9 mouse cellular contexts compared by ENCODE assay signal in genomic region chr1:171271622-171272021, GRCm38 (mm10). TPM values are rescaled to one million over a fixed set of nuclear protein-coding genes. Genes with fewer than 3 reads are reported as not detected.
DNase-seq lines count a peak whose midpoint lies in the region; ATAC-seq lines count a peak whose summit lies in the region.
"Had no signal": no experiment of that assay in that cellular context is flagged by ENCODE, and none has a peak within 500 bp of the region (broad histone marks: within the 10 kb centered on the region; RNA-seq: fewer than 3 reads in every experiment).

No protein-coding gene starts in this region.

- intact Hi-C loops in gastrocnemius, postnatal 14 days (cut with DNase I; ENCODE audit: low total_unique reads), result no loop called here

- H3K27me3 ChIP-seq in lung, embryonic 16.5 days (ENCODE audit: control insufficient read depth, insufficient read depth, low read depth, low read length), result no peaks in the 10 kb centered on the region
- no peaks in the 10 kb centered on the region; the same call in 1 of the 2 replicates for H3K27me3 ChIP-seq in limb, embryonic 12.5 days
- H3K27me3 ChIP-seq in stomach, embryonic 15.5 days (replicated peaks), result no peaks in the 10 kb centered on the region

- peak; percentile 4 for DNase-seq in gastrocnemius, postnatal 10 days
- DNase-seq in gastrocnemius, postnatal 14 days, result no peak
- no peak for DNase-seq in lung, postnatal 10 days
- DNase-seq in layer of hippocampus, postnatal 36 days, result no peak
- DNase-seq: B cell, adult 2 months had no signal

- 52% methylated on average over 10 of the region's 10 CpGs for WGBS in lung, embryonic 16.5 days
- WGBS in limb, embryonic 12.5 days, result 72% methylated on average over 10 of the region's 10 CpGs
- 59% methylated on average over 10 of the region's 10 CpGs for WGBS in stomach, embryonic 15.5 days

- peak overlapping the region; percentile 73 for H3K4me2 ChIP-seq in lung, embryonic 16.5 days (ENCODE audit: low read depth, low read length)
- peak overlapping the region; percentile 95; the same call in 1 of the 2 replicates for H3K4me2 ChIP-seq in limb, embryonic 12.5 days
- H3K4me2 ChIP-seq in stomach, embryonic 15.5 days, result peak overlapping the region; percentile 90; the same call in 1 of the 2 replicates

- H3K27ac ChIP-seq in lung, embryonic 16.5 days (ENCODE audit: low read length), result peak overlapping the region; percentile 80
- no peak overlapping the region for H3K27ac ChIP-seq in limb, embryonic 12.5 days
- H3K27ac ChIP-seq in stomach, embryonic 15.5 days, result no peak overlapping the region

- H3K9me3 ChIP-seq in lung, embryonic 16.5 days (ENCODE audit: control insufficient read depth, low read length), result no peaks in the 10 kb centered on the region
- no peaks in the 10 kb centered on the region for H3K9me3 ChIP-seq in limb, embryonic 12.5 days
- no peaks in the 10 kb centered on the region for H3K9me3 ChIP-seq in stomach, embryonic 15.5 days

- peaks cover 15% of the 10 kb centered on the region for H3K4me1 ChIP-seq in lung, embryonic 16.5 days (replicated peaks; ENCODE audit: control insufficient read depth, insufficient read depth, low read length)
- H3K4me1 ChIP-seq in limb, embryonic 12.5 days (replicated peaks), result peaks cover 7% of the 10 kb centered on the region
- H3K4me1 ChIP-seq in stomach, embryonic 15.5 days, result peaks cover 12% of the 10 kb centered on the region; the same call in 1 of the 2 replicates

- no peak for ATAC-seq in lung, embryonic 16.5 days (ENCODE audit: low read depth)
- no peak for ATAC-seq in limb, embryonic 12.5 days (ENCODE audit: insufficient number of reproducible peaks, insufficient read depth, low FRiP score, low TSS enrichment, low read depth)
- ATAC-seq in stomach, embryonic 15.5 days (ENCODE audit: insufficient read depth, low FRiP score, low read depth), result no peak
- no peak for ATAC-seq in inflammation-experienced regulatory T-cells, adult 6 months

- H3K4me3 ChIP-seq in lung, embryonic 16.5 days (ENCODE audit: low read length), result peak overlapping the region; percentile 77
- no peak overlapping the region; the same call in 1 of the 2 replicates for H3K4me3 ChIP-seq in limb, embryonic 12.5 days (replicated peaks)
- H3K4me3 ChIP-seq in stomach, embryonic 15.5 days (replicated peaks), result peak overlapping the region; percentile 71; the same call in 1 of the 2 replicates

- H3K36me3 ChIP-seq in lung, embryonic 16.5 days (ENCODE audit: control insufficient read depth, insufficient read depth, low read length), result peaks cover 36% of the 10 kb centered on the region
- peaks cover 51% of the 10 kb centered on the region for H3K36me3 ChIP-seq in limb, embryonic 12.5 days
- H3K36me3 ChIP-seq in stomach, embryonic 15.5 days, result peaks cover 40% of the 10 kb centered on the region

- peak overlapping the region; percentile 81; the same call in 1 of the 2 replicates for H3K9ac ChIP-seq in lung, embryonic 16.5 days (ENCODE audit: low read length)
- H3K9ac ChIP-seq in limb, embryonic 12.5 days (replicated peaks), result no peak overlapping the region
- no peak overlapping the region for H3K9ac ChIP-seq in stomach, embryonic 15.5 days

RNA-seq across cellular contexts. Expression of gene B4galt3, which starts 1.5 kb away (rescaled TPM):
- 10 to 100 TPM; 11.0 to 17.6 TPM for total RNA-seq in gastrocnemius, postnatal 10 days (2021)
- total RNA-seq in gastrocnemius, postnatal 14 days (2021), result 1 to 10 TPM; 5.9 to 9.4 TPM
- 92.6 and 98.6 TPM in 2 replicates for polyA plus RNA-seq in lung, embryonic 16.5 days (2015; fragmentation: Nextera tagmentation; extraction: Ambion mirVana)
- polyA plus RNA-seq in limb, embryonic 12.5 days (2016; fragmentation: Nextera tagmentation; extraction: Ambion mirVana), result 82.1 and 84.8 TPM in 2 replicates
- 66.4 and 67.4 TPM in 2 replicates for polyA plus RNA-seq in stomach, embryonic 15.5 days (2015; fragmentation: Nextera tagmentation; extraction: Ambion mirVana)
- polyA plus RNA-seq in inflammation-experienced regulatory T-cells, adult 6 months (2017; shearing (Covaris generic)), result 10 to 100 TPM; 35.3 to 68.9 (median 60.8) TPM
- total RNA-seq in layer of hippocampus, postnatal 36 days (2021), result 10 to 100 TPM; 68.5 to 76.8 TPM

RNA-seq across cellular contexts. Expression of gene Ppox, which starts 9.4 kb away (rescaled TPM):
- total RNA-seq in gastrocnemius, postnatal 10 days (2021), result 10 to 100 TPM; 11.6 to 15.1 TPM
- 10 to 100 TPM in 1 of 2 experiments, 1 to 10 TPM in 1; 9.6 to 11.8 TPM for total RNA-seq in gastrocnemius, postnatal 14 days (2021)
- 53.9 and 56.8 TPM in 2 replicates for polyA plus RNA-seq in lung, embryonic 16.5 days (2015; fragmentation: Nextera tagmentation; extraction: Ambion mirVana)
- 71.9 and 75.9 TPM in 2 replicates for polyA plus RNA-seq in limb, embryonic 12.5 days (2016; fragmentation: Nextera tagmentation; extraction: Ambion mirVana)
- polyA plus RNA-seq in stomach, embryonic 15.5 days (2015; fragmentation: Nextera tagmentation; extraction: Ambion mirVana), result 46.5 and 51.8 TPM in 2 replicates
- polyA plus RNA-seq in inflammation-experienced regulatory T-cells, adult 6 months (2017; shearing (Covaris generic)), result 10 to 100 TPM; 38.2 to 90.1 (median 78.6) TPM
- 10 to 100 TPM; 28.0 to 31.4 TPM for total RNA-seq in layer of hippocampus, postnatal 36 days (2021)

RNA-seq across cellular contexts. Expression of gene Usp21, which starts 16.2 kb away (rescaled TPM):
- 10 to 100 TPM; 15.3 to 19.7 TPM for total RNA-seq in gastrocnemius, postnatal 10 days (2021)
- total RNA-seq in gastrocnemius, postnatal 14 days (2021), result 10 to 100 TPM; 13.1 to 13.7 TPM
- 69.8 and 76.0 TPM in 2 replicates for polyA plus RNA-seq in lung, embryonic 16.5 days (2015; fragmentation: Nextera tagmentation; extraction: Ambion mirVana)
- polyA plus RNA-seq in limb, embryonic 12.5 days (2016; fragmentation: Nextera tagmentation; extraction: Ambion mirVana), result 132 and 134 TPM in 2 replicates
- polyA plus RNA-seq in stomach, embryonic 15.5 days (2015; fragmentation: Nextera tagmentation; extraction: Ambion mirVana), result 67.8 and 69.8 TPM in 2 replicates
- 10 to 100 TPM; 11.0 to 25.3 (median 15.4) TPM for polyA plus RNA-seq in inflammation-experienced regulatory T-cells, adult 6 months (2017; shearing (Covaris generic))
- total RNA-seq in layer of hippocampus, postnatal 36 days (2021), result 10 to 100 TPM; 66.9 to 70.5 TPM

RNA-seq across cellular contexts. Expression of gene Ndufs2, which starts 20.4 kb away (rescaled TPM):
- 100 to 1,000 TPM; 468 to 578 TPM for total RNA-seq in gastrocnemius, postnatal 10 days (2021)
- 100 to 1,000 TPM; 580 to 737 TPM for total RNA-seq in gastrocnemius, postnatal 14 days (2021)
- 227 and 230 TPM in 2 replicates for polyA plus RNA-seq in lung, embryonic 16.5 days (2015; fragmentation: Nextera tagmentation; extraction: Ambion mirVana)
- polyA plus RNA-seq in limb, embryonic 12.5 days (2016; fragmentation: Nextera tagmentation; extraction: Ambion mirVana), result 251 and 257 TPM in 2 replicates
- polyA plus RNA-seq in stomach, embryonic 15.5 days (2015; fragmentation: Nextera tagmentation; extraction: Ambion mirVana), result 238 and 270 TPM in 2 replicates
- polyA plus RNA-seq in inflammation-experienced regulatory T-cells, adult 6 months (2017; shearing (Covaris generic)), result 100 to 1,000 TPM; 106 to 120 (median 119) TPM
- 100 to 1,000 TPM; 275 to 286 TPM for total RNA-seq in layer of hippocampus, postnatal 36 days (2021)

RNA-seq across cellular contexts. Expression of gene Adamts4, which starts 21.4 kb away (rescaled TPM):
- 1 to 10 TPM; 3.9 to 8.0 TPM for total RNA-seq in gastrocnemius, postnatal 10 days (2021)
- 1 to 10 TPM; 2.4 to 3.1 TPM for total RNA-seq in gastrocnemius, postnatal 14 days (2021)
- 8.4 and 9.2 TPM in 2 replicates for polyA plus RNA-seq in lung, embryonic 16.5 days (2015; fragmentation: Nextera tagmentation; extraction: Ambion mirVana)
- polyA plus RNA-seq in limb, embryonic 12.5 days (2016; fragmentation: Nextera tagmentation; extraction: Ambion mirVana), result 10.5 and 11.0 TPM in 2 replicates
- polyA plus RNA-seq in stomach, embryonic 15.5 days (2015; fragmentation: Nextera tagmentation; extraction: Ambion mirVana), result 8.5 and 8.8 TPM in 2 replicates
- polyA plus RNA-seq in inflammation-experienced regulatory T-cells, adult 6 months (2017; shearing (Covaris generic)), result under 1 TPM in 1 of 3 experiments, not detected in 2; 0.09 TPM
- total RNA-seq in layer of hippocampus, postnatal 36 days (2021), result 10 to 100 TPM; 15.1 to 15.5 TPM
